Mouse (Mus musculus) 416B (cell line): ENCODE data around the gene Gm42420.

Experiments used
- DNase-seq: peaks from one replicate; pipeline ENCODE4 v3.0.0; 2011; ENCODE audit warnings: low read depth

Gm42420 gene

DNA sequence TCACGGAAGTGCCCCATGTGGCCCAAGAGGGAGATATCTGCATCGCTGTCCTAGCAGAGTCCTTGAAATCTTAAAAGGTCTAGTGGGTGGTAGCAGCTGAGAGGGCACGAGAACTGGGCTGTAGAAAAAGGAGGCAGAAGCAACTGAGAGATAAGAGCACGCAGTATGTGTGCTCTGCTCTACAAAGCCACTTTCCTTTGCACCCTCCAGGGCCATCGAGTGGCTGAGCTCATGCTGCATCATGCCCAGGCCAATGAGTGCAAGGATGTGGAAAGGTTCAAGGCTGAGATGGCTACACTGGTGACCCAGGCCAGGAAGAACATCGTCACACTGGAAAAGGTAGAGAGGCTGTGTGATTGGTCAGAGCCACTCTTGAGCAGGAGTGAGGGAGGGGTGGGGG, at the start of gene Gm42420:
TSS of gene Gm42420 (plus strand) at position 237 of the 400 bp plus-strand sequence.
- DNase-seq = no peak

GRCm38 (mm10) chr6:39536621-39537020, 48.9 kb upstream of the Gm42420 start:
- DNase-seq = no peak

DNA sequence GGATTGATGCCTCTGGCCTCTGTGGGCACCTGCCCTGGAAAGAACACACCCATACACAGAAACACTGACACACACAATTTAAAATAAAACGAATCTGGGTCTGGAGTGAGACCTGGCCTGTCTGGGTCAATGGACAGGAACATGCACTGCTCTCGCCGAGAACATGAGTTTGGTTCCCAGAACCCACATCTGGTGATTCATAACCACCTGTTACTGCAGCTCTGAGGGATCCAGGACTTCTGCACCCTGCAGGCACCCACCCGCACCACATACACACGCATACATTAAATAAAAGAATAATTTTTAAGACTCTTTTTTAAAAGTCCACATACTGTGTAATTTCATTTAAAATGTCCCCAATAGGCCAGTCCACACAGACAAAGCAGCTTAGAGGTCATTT, 48.3 kb upstream of the Gm42420 start:
- DNase-seq = no peak

DNA sequence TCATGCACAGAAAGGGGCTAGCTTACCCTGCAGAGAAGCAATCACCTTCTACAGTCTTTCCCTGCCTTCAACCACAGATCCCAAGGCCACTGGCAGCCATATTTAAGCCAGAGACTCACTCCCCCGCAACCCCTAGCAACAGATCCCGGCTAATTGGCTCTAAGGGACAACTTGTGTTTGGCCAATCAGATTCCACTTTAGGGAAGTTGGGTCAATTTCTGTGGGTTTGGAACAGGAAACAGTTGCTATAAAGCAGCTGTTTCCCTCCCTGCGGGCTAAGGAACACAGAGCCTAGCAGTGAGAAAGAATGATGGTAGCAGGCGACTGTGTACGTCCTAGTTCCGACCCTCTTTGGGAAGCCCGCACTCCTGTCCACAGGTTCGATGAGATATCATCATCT, 47.3 kb upstream of the Gm42420 start:
- DNase-seq = peak; percentile 90

DNA sequence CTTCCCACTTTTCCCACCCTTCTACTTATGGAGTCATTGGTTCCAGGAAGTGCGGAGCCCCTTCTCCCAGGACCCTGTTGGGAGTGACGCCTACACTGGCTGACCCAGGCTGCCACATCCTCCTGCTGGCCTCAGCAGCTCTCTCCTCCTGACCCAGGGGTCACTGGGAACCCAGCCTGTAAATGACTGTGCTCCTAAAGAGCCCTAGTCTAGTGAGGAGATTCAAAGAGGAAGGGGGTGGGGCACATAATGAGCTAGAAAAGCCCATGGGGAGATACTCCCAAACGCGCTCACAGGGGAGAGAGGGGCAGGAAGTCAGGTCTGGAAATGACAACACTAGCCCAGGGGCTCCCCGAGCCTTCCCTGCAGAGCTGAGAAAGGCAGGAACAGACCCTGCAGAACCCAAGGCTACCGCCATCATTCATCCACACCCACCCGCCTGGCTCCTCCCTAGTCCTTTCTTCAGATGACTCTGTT, 45.8 kb upstream of the Gm42420 start:
- DNase-seq = no peak

GRCm38 (mm10) chr6:39540563-39540962, 45.0 kb upstream of the Gm42420 start:
- DNase-seq = no peak

- peak; percentile 17 for DNase-seq
Measured at GRCm38 (mm10) chr6:39542631-39543597, 42.6 kb upstream of the Gm42420 start.

DNA sequence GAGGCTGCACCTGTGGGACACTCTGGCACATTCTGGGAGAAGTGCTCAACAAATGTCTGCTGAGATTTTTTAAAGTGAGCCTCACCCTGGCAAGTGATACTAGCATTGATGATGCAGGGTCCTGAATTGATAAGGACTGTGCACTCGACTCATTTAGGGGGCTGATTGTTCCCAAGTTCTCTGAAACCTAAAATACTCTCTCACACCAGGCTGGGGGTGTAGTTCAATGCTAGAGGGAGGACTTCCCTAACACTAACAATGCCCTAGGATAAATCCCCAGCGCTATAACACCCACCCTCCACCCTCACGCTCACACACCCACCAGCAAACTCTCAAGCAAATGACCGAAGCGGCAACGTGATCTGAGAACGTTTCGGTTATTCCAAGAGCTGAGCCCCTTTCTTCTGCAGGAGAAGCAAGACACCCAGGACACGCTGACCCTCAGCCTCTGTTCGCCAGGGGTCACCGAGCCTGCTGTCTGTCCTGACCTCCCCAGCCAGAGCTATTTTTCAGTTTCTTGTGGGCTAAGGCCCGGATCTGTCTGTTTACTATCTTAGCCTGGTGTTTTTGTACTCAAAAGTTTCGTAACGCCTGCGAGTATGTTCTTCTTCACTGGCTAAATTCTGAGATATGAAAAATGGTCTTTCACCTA, 41.7 kb upstream of the Gm42420 start:
- no peak for DNase-seq

DNA sequence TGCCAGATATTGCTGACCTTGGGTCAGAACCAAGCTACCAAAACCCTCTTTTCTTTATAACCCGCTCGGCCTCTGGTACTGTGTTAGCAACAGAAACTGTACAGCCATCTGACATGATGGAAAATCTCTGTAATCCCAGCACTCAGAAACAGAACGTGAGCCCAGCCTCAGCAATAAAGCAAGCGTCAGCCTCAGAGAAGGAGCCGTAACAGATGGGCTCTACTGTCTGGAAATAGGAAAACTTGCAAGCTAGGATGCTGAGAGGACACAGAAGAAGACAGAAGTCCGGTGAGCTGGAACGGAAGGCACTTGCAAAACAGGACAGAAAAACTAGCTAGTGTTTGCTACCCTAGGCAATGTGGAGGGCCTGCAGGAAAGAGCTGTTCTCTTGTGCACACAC, 40.1 kb upstream of the Gm42420 start:
- no peak for DNase-seq

GRCm38 (mm10) chr6:39548030-39548429, 37.5 kb upstream of the Gm42420 start:
- no peak for DNase-seq

DNA sequence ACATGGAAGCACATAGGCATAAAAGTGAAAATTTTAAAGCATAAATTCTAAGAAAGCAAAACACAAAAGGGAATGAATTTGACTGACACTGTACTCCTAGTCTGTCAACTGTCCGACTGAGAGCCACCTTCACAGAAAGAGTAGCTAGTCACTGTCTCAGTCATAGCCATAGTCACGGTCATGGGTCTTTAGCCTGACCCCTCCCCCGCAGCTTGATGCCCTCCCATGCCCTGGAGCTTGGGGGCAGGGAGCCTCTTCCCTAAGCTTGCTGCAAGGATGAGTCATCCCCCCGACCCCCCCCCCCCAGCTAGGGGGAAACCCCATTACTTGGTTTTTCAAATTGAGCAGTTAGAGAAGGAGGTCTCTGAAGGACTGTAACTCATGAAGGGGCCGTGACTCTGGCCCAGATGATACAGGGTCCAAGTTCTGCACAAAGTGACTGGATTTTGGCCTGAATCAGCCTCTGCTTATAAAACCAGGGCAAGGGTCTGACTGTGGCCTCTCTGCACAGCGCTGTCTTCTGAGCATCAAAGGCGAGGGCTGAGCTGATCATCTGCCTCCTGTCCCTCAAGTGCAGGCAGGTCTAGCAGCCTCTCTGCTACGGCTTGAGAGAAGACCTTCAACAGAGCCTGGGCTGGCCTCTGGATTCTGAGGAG, 33.4 kb upstream of the Gm42420 start:
- DNase-seq = peak; percentile 72

- DNase-seq = no peak
Measured at GRCm38 (mm10) chr6:39554888-39555647, 30.5 kb upstream of the Gm42420 start.

- DNase-seq = no peak
Measured at GRCm38 (mm10) chr6:39555648-39555945, 30.0 kb upstream of the Gm42420 start.

DNA sequence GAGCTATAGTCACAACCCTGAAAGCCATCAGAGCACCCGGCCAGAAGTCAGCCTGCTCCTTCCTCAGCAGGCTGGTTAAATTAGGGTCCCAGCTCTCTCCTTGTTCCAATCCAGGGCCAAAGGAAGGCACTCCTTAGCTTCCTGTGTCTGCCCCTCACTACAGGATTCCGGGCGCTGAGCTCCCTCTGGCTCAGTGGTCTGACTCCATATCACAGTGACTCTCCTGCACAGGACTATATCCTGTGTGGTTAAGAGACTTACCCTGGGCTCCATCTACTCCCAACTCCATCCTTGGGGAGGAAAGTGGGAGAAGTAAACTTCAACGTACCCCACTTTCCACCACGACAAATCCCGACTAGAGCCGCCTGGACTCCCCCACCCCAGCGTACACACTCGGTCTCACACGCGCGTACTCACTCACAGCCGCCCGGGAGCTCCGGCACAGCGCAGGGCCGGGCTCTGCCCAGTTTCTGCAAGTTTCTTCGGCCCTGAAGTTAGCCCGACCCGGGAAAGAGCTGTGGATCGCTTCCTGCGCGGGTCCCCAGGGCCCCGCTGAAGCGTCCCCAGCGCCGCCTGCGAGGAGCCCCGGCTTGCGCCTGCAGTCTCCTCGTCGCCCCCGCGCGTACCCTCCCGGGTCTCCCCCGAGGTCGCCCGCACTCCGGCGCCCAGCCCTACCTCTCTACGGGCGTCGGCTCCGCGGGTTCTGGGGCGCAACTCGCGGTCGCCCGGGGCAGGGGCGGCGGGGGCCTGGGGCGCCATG, 28.5 kb upstream of the Gm42420 start:
- DNase-seq = no peak

DNA sequence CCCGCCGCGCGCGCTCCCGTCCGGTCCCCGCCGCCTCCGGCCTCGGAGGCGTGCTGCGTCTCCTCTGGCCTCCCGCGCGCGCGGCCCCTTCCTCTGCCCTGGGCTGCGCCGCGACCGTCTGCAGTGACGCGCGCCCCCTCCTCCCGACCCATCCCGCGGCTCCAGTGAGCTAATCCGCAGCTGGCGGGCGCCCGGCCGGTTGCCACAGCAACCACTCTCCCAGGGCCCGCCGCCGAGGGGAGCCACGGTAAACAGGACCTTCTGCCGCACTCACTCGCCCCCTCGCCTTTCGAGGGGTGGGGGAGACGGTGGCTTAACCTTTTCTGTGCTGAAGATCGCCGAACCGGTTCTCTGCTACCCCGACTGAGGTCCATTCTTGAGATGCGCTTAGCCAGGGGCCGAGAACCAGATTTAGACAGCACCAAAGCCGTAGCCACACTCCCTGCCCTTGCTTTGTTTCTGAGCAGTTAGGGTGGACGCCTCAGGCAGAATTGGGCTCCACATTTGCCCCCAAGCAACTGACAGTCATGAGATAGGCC, 27.8 kb upstream of the Gm42420 start, which contains the start of gene Dennd2a:
TSS of gene Dennd2a (minus strand) at position 145 of the 539 bp plus-strand sequence.
- no peak for DNase-seq

GRCm38 (mm10) chr6:39559276-39559939, 26.1 kb upstream of the Gm42420 start:
- DNase-seq = no peak

GRCm38 (mm10) chr6:39562166-39563015, 23.2 kb upstream of the Gm42420 start:
- peak; percentile 85 for DNase-seq

DNA sequence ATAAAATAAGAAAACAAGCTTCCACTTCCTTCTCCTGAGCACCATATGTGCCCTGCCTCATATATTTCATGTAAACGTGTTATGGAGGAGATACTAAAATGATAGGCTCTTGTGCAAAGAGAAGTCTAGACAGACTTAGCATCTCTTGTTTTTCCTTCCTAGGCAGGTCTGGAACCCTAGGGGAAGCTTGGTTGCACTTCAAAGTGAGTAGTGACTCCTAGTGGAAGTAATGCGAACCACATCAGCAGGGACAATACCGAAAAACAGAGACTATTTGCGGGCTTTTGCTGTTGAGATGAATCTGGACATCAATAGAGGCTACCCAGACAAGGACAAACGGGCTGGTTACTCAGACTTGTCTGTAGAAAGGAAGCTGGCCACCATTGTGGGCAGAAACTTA, 18.0 kb upstream of the Gm42420 start:
- peak; percentile 72 for DNase-seq

DNA sequence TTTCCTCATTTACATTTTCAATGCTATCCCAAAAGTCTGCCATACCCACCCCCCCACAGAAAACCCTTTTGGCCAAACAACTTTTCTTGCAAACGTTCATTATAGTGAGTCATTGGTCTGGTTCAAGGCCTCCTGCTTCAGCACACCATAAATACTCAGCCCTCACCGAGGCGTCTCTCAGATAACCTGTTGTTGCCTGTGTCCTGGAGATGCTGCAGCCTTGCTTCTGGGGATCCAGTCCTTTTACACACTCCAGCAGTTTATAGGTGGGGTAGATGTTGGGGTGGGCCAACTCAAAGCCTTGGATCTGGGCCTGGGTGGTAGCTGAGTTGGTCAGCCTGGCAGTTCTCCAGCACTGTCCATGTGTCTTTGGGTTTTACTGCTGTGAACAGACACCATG, 15.1 kb upstream of the Gm42420 start:
- no peak for DNase-seq
